ENCODE assay signal across 8 mouse cellular contexts in genomic region chr10:96686659-96687440, GRCm38 (mm10).
DNase-seq lines count a peak whose midpoint lies in the region; ATAC-seq and TF ChIP-seq lines count a peak whose summit lies in the region.

No protein-coding gene starts in this region.

- H3K27me3 ChIP-seq in kidney, postnatal 0 days (ENCODE audit: insufficient read depth, low read length) = no peaks in the 10 kb centered on the region

- no peaks in the 10 kb centered on the region for H3K36me3 ChIP-seq in kidney, postnatal 0 days (ENCODE audit: insufficient read depth, low read length)

- TF ChIP-seq CTCF in kidney, postnatal 0 days (IDR thresholded peaks at IDR 0.05; ENCODE audit: low read depth) = no peak

- H3K9me3 ChIP-seq in kidney, postnatal 0 days (replicated peaks; ENCODE audit: low read length) = no peaks in the 10 kb centered on the region

- H3K4me3 ChIP-seq in kidney, postnatal 0 days (replicated peaks; ENCODE audit: low read depth, low read length) = no peak overlapping the region

- no peak overlapping the region for H3K4me2 ChIP-seq in kidney, postnatal 0 days (ENCODE audit: low read length)

- H3K4me1 ChIP-seq in kidney, postnatal 0 days (replicated peaks; ENCODE audit: insufficient read depth, low read length) = 0 out of 2 replicates have a peak, but pooled peaks cover 3% of the 10 kb centered on the region

- peak; percentile 40 for DNase-seq in right cerebral cortex, postnatal 10 days (ENCODE audit: low spot score in 2 of 2)
- no peak for DNase-seq in right cerebral cortex, adult 2 months (ENCODE audit: low spot score in 2 of 2)
- DNase-seq in heart, adult 9 months (ENCODE audit: low spot score in 2 of 2) = peak; percentile 40 to 61
- DNase-seq in kidney, postnatal 0 days (ENCODE audit: low spot score) = peak; percentile 73
- DNase-seq in lung, postnatal 14 days = peak; percentile 64
- no peak for DNase-seq in layer of hippocampus, postnatal 25 days (ENCODE audit: extremely low spot score in 1 of 2, low spot score in 1 of 2)
- no peak for DNase-seq in adrenal gland, postnatal 25 days

- no peak overlapping the region for H3K9ac ChIP-seq in kidney, postnatal 0 days (ENCODE audit: low read depth, low read length)

- peak; percentile 80 for ATAC-seq in kidney, postnatal 0 days (replicated peaks; ENCODE audit: low FRiP score, low read depth)
- no peak for ATAC-seq in megakaryocyte-erythroid progenitor cell, adult 5-6 weeks (replicated peaks; ENCODE audit: low FRiP score, low TSS enrichment, poor library complexity, severe bottlenecking)

- WGBS in kidney, postnatal 0 days = 40% methylated on average over 6 of the region's 6 CpGs

- H3K27ac ChIP-seq in kidney, postnatal 0 days = peak overlapping the region; percentile 74

Comparison
In these comparisons a context has a peak if more than half of its experiments do, and no peak if none do; other contexts are left out.
1. DNase-seq: peak in right cerebral cortex, postnatal 10 days (2 of 2), heart, adult 9 months (2 of 2), kidney, postnatal 0 days (single experiment) and lung, postnatal 14 days (single experiment); none in right cerebral cortex, adult 2 months (0 of 2), layer of hippocampus, postnatal 25 days (0 of 2) and adrenal gland, postnatal 25 days (single experiment).